Mouse (Mus musculus) brain, embryonic 14.5 days (tissue): ENCODE measurements around the gene Polr1c.

Experiments used
- CTCF ChIP-seq: fragments of 200-500 bp; IDR thresholded peaks from 2 replicates; pipeline ENCODE4 v1.5.1; 2012; ENCODE audit warnings: inconsistent platforms, mild to moderate bottlenecking, moderate library complexity, borderline replicate concordance; ENCODE audit not compliant: insufficient read depth, insufficient read length; ENCODE audit errors: extremely low read depth
- POLR2A ChIP-seq: fragments of 200-500 bp; IDR thresholded peaks from 2 replicates; pipeline ENCODE4 v1.6.1; 2012; ENCODE audit warnings: mild to moderate bottlenecking, inconsistent platforms, borderline replicate concordance; ENCODE audit not compliant: poor library complexity, insufficient read depth, insufficient read length, severe bottlenecking; ENCODE audit errors: extremely low read depth

GRCm38 (mm10) chr17:46273803-46274236, 26.0 kb upstream of the Polr1c start:
- no peak for TF ChIP-seq POLR2A
- TF ChIP-seq CTCF = no peak
